Mouse (Mus musculus): ENCODE results near the gene Fcrls. TPM values are rescaled to one million over a fixed set of nuclear protein-coding genes. Genes with fewer than 3 reads are reported as not detected.

Gene Fcrls
- polyA plus RNA-seq (2012; rRNA removed) = 0.91 and 1.6 TPM in 2 replicates

DNA sequence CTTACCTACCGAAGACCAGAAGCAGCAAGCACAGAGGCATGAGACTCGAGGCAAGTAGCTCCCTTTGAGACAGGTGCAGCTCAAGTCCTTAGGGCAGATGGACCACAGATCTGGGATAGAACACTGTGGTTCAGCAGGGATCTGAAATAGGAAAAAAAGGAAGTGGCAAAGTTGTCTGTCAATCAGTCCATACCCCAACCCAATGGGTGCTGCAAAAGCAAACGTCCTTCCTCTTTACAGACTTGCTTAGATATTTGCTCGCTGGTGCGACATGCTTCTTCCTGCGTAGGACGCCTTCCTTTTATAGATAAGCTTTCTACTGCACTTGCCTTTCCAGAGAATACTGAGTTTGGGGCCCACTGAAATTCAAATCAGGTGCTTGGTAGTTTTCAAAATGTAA is at the start of gene Fcrls:
Gene Fcrls (minus strand): TSS at position 303 of the 400 bp plus-strand sequence.
- Histone ChIP-seq H3K27ac (ENCODE audit: control insufficient read depth, insufficient read depth, low read length) (no peak within 1 kb of the TSS), H3K4me3 (ENCODE audit: control insufficient read depth, insufficient read depth, low read length) (no peak within 1 kb of the TSS), H3K36me3 (ENCODE audit: control insufficient read depth, insufficient read depth, low read length) (no peaks in the 10 kb centered on the region), H3K27me3 (ENCODE audit: control insufficient read depth, insufficient read depth, low read length) (no peaks in the 10 kb centered on the region), H3K4me1 (replicated peaks; ENCODE audit: control insufficient read depth, insufficient read depth, low read length) (no peaks in the 10 kb centered on the region; the same call in 1 of the 2 replicates)
- WGBS = 27% methylated on average over 7 of the region's 7 CpGs
- no peak for DNase-seq
- no peak for TF ChIP-seq CTCF (IDR thresholded peaks at IDR 0.05; ENCODE audit: borderline replicate concordance, control insufficient read depth, extremely low read depth, insufficient read depth, low read length, poor library complexity)
- no peak for TF ChIP-seq POLR2A (IDR thresholded peaks at IDR 0.05; ENCODE audit: control insufficient read depth, extremely low read depth, insufficient read depth, low read length, poor library complexity)

DNA sequence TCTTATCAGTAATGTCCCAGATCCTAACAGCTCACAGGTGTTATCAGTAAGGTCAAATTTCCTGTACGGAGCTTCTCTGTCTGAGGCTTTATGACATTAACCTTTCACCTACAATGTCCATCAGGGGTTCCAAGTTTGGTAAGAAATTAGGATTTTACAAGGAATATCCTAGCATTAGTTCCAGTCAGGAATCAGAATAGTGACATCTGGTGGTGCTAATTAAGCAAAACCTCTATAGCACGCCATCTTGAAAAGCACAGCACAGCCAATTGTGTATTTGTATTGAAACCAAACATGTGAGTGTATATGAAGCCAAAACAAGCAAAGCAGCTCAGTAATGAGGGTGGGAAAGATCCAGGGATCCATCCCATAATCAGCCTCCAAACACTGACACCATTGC is 46.4 kb upstream of the Fcrls start:
- Histone ChIP-seq H3K27me3 (ENCODE audit: control insufficient read depth, insufficient read depth, low read length) (no peaks in the 10 kb centered on the region), H3K4me1 (replicated peaks; ENCODE audit: control insufficient read depth, insufficient read depth, low read length) (no peaks in the 10 kb centered on the region), H3K4me3 (ENCODE audit: control insufficient read depth, insufficient read depth, low read length) (no peak overlapping the region), H3K27ac (ENCODE audit: control insufficient read depth, insufficient read depth, low read length) (no peak overlapping the region), H3K36me3 (ENCODE audit: control insufficient read depth, insufficient read depth, low read length) (no peaks in the 10 kb centered on the region)
- no peak for DNase-seq
- 93% methylated on average over 2 of the region's 2 CpGs for WGBS
- TF ChIP-seq POLR2A (IDR thresholded peaks at IDR 0.05; ENCODE audit: control insufficient read depth, extremely low read depth, insufficient read depth, low read length, poor library complexity) (no peak), CTCF (IDR thresholded peaks at IDR 0.05; ENCODE audit: borderline replicate concordance, control insufficient read depth, extremely low read depth, insufficient read depth, low read length, poor library complexity) (no peak)

DNA sequence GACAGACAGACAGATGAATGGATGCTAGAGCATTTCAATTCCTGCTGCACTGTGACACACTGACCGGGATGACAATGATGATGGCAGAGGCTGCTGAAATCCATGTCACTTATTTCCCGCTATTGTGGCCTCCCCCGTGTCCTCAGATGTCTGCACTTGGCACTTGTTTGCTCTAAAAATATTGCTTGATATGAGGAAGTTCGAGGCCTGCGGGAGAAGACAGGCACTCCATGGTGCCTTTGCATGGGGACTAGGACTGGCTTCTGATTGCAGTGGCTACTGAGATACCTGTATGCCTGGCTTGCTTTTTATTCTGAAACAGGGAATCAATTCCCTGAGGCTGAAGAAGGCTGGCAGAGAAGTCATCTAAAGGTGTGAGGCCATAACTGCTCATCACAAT is 36.4 kb upstream of the Fcrls start:
- Histone ChIP-seq H3K4me1 (replicated peaks; ENCODE audit: control insufficient read depth, insufficient read depth, low read length) (no peaks in the 10 kb centered on the region), H3K36me3 (ENCODE audit: control insufficient read depth, insufficient read depth, low read length) (no peaks in the 10 kb centered on the region), H3K27ac (ENCODE audit: control insufficient read depth, insufficient read depth, low read length) (no peak overlapping the region), H3K4me3 (ENCODE audit: control insufficient read depth, insufficient read depth, low read length) (no peak overlapping the region), H3K27me3 (ENCODE audit: control insufficient read depth, insufficient read depth, low read length) (no peaks in the 10 kb centered on the region)
- TF ChIP-seq POLR2A (IDR thresholded peaks at IDR 0.05; ENCODE audit: control insufficient read depth, extremely low read depth, insufficient read depth, low read length, poor library complexity) (no peak), CTCF (IDR thresholded peaks at IDR 0.05; ENCODE audit: borderline replicate concordance, control insufficient read depth, extremely low read depth, insufficient read depth, low read length, poor library complexity) (no peak)
- DNase-seq = no peak
- 39% methylated on average over 5 of the region's 5 CpGs for WGBS

GRCm38 (mm10) chr3:87274372-87274771 is 10.8 kb upstream of the Fcrls start:
- Histone ChIP-seq H3K36me3 (ENCODE audit: control insufficient read depth, insufficient read depth, low read length) (no peaks in the 10 kb centered on the region), H3K4me1 (replicated peaks; ENCODE audit: control insufficient read depth, insufficient read depth, low read length) (no peaks in the 10 kb centered on the region), H3K27ac (ENCODE audit: control insufficient read depth, insufficient read depth, low read length) (no peak overlapping the region), H3K4me3 (ENCODE audit: control insufficient read depth, insufficient read depth, low read length) (no peak overlapping the region), H3K27me3 (ENCODE audit: control insufficient read depth, insufficient read depth, low read length) (no peaks in the 10 kb centered on the region)
- no peak for DNase-seq
- 4% methylated on average over 2 of the region's 2 CpGs for WGBS
- TF ChIP-seq CTCF (IDR thresholded peaks at IDR 0.05; ENCODE audit: borderline replicate concordance, control insufficient read depth, extremely low read depth, insufficient read depth, low read length, poor library complexity) = no peak
- no peak for TF ChIP-seq POLR2A (IDR thresholded peaks at IDR 0.05; ENCODE audit: control insufficient read depth, extremely low read depth, insufficient read depth, low read length, poor library complexity)

- H3K27me3 ChIP-seq (ENCODE audit: control insufficient read depth, insufficient read depth, low read length) = no peaks in the 10 kb centered on the region
- H3K36me3 ChIP-seq (ENCODE audit: control insufficient read depth, insufficient read depth, low read length) = no peaks in the 10 kb centered on the region
- WGBS = 42% methylated on average over 5 of the region's 5 CpGs
- TF ChIP-seq POLR2A (IDR thresholded peaks at IDR 0.05; ENCODE audit: control insufficient read depth, extremely low read depth, insufficient read depth, low read length, poor library complexity) = no peak
- TF ChIP-seq CTCF (IDR thresholded peaks at IDR 0.05; ENCODE audit: borderline replicate concordance, control insufficient read depth, extremely low read depth, insufficient read depth, low read length, poor library complexity) = no peak
- no peak overlapping the region for H3K27ac ChIP-seq (ENCODE audit: control insufficient read depth, insufficient read depth, low read length)
- no peak overlapping the region for H3K4me3 ChIP-seq (ENCODE audit: control insufficient read depth, insufficient read depth, low read length)
- H3K4me1 ChIP-seq (replicated peaks; ENCODE audit: control insufficient read depth, insufficient read depth, low read length) = no peaks in the 10 kb centered on the region; the same call in 1 of the 2 replicates
- no peak for DNase-seq
Measured at GRCm38 (mm10) chr3:87266581-87266980, 3.0 kb upstream of the Fcrls start.

GRCm38 (mm10) chr3:87255239-87255638 is 8.3 kb downstream of the Fcrls start:
- H3K27ac ChIP-seq (ENCODE audit: control insufficient read depth, insufficient read depth, low read length) = no peak overlapping the region
- no peak overlapping the region for H3K4me3 ChIP-seq (ENCODE audit: control insufficient read depth, insufficient read depth, low read length)
- H3K27me3 ChIP-seq (ENCODE audit: control insufficient read depth, insufficient read depth, low read length) = no peaks in the 10 kb centered on the region
- 85% methylated on average over 10 of the region's 10 CpGs for WGBS
- no peak for DNase-seq
- no peaks in the 10 kb centered on the region for H3K36me3 ChIP-seq (ENCODE audit: control insufficient read depth, insufficient read depth, low read length)
- H3K4me1 ChIP-seq (replicated peaks; ENCODE audit: control insufficient read depth, insufficient read depth, low read length) = no peaks in the 10 kb centered on the region
- TF ChIP-seq CTCF (IDR thresholded peaks at IDR 0.05; ENCODE audit: borderline replicate concordance, control insufficient read depth, extremely low read depth, insufficient read depth, low read length, poor library complexity) = no peak
- no peak for TF ChIP-seq POLR2A (IDR thresholded peaks at IDR 0.05; ENCODE audit: control insufficient read depth, extremely low read depth, insufficient read depth, low read length, poor library complexity)

DNA sequence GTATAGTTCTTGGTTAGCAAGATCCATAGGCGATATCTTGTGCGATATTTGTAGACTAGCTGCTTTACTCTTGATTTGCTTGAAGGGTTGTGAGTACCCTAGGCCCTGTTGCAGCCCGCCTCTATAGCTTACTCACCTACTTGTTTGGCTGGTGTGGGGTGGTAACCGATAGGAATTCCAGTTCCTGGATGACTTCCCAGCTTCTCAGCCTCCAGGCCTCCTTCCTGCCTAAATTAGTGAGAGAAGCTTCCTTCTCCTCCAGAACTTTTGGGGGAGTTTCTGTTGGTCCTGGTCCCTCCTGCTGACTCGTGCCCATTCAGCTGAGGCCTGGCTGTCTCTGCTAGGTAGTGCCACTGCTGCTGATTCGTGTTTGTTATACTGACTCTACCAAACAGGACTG is 14.0 kb downstream of the Fcrls start:
- no peak for TF ChIP-seq POLR2A (IDR thresholded peaks at IDR 0.05; ENCODE audit: control insufficient read depth, extremely low read depth, insufficient read depth, low read length, poor library complexity)
- no peak for TF ChIP-seq CTCF (IDR thresholded peaks at IDR 0.05; ENCODE audit: borderline replicate concordance, control insufficient read depth, extremely low read depth, insufficient read depth, low read length, poor library complexity)
- Histone ChIP-seq H3K27ac (ENCODE audit: control insufficient read depth, insufficient read depth, low read length) (no peak overlapping the region), H3K4me3 (ENCODE audit: control insufficient read depth, insufficient read depth, low read length) (no peak overlapping the region), H3K27me3 (ENCODE audit: control insufficient read depth, insufficient read depth, low read length) (no peaks in the 10 kb centered on the region), H3K4me1 (replicated peaks; ENCODE audit: control insufficient read depth, insufficient read depth, low read length) (no peaks in the 10 kb centered on the region), H3K36me3 (ENCODE audit: control insufficient read depth, insufficient read depth, low read length) (no peaks in the 10 kb centered on the region)
- no peak for DNase-seq
- WGBS = 92% methylated on average over 6 of the region's 6 CpGs

Data from thymus, adult 2 months (tissue).